Mouse (Mus musculus) hindbrain, embryonic 10.5 days (tissue): ENCODE measurements around the gene Ncoa4. TPM values are rescaled to one million over a fixed set of nuclear protein-coding genes. Genes with fewer than 3 reads are reported as not detected.

Experiments
- DNase-seq: peaks from one replicate; pipeline ENCODE4 v3.0.0-alpha.2; 2017; ENCODE audit warnings: low spot score
- H3K27ac ChIP-seq: fragments of 300-500 bp; sonication (generic); 2 replicates; pipeline ENCODE4 v1.5.1; 2016; ENCODE audit warnings: mild to moderate bottlenecking, moderate library complexity
- H3K27me3 ChIP-seq: fragments of 300-500 bp; sonication (generic); 2 replicates; pipeline ENCODE4 v1.6.1; 2016; ENCODE audit warnings: mild to moderate bottlenecking; ENCODE audit not compliant: poor library complexity, insufficient read depth, severe bottlenecking
- H3K36me3 ChIP-seq: fragments of 300-500 bp; sonication (generic); 2 replicates; pipeline ENCODE4 v1.6.1; 2016; ENCODE audit warnings: mild to moderate bottlenecking, moderate library complexity
- H3K4me1 ChIP-seq: fragments of 300-500 bp; sonication (generic); replicated peaks from 2 replicates; pipeline ENCODE4 v1.6.1; 2016; ENCODE audit warnings: mild to moderate bottlenecking
- H3K4me3 ChIP-seq: fragments of 300-500 bp; sonication (generic); 2 replicates; pipeline ENCODE4 v1.5.1; 2016; ENCODE audit warnings: mild to moderate bottlenecking, moderate library complexity
- H3K9me3 ChIP-seq: fragments of 300-500 bp; sonication (generic); 2 replicates; pipeline ENCODE4 v1.6.1; 2016; ENCODE audit warnings: mild to moderate bottlenecking, moderate library complexity
- WGBS: fragments of 180-500 bp; shearing (Covaris S2); methylation state at CpG from one replicate; pipeline ENCODE4 v1.1.7; 2016; 5-methylcytosine and 5-hydroxymethylcytosine counted together
- polyA plus RNA-seq: library from polyadenylated mRNA; unstranded; fragments of >200 nt; fragmentation: Nextera tagmentation; extraction: Ambion mirVana; gene quantifications from 2 replicates; pipeline ENCODE4 v1.2.1, GENCODE M21; 2016

The Ncoa4 gene
- polyA plus RNA-seq, 1 experiment from 2014 or later = 66.0 TPM

GRCm38 (mm10) chr14:32145401-32145800, 14.3 kb upstream of the Ncoa4 start:
- Histone ChIP-seq H3K9me3 (peaks cover 15% of the 10 kb centered on the region; the same call in 1 of the 2 replicates), H3K27me3 (no peaks in the 10 kb centered on the region), H3K36me3 (no peaks in the 10 kb centered on the region), H3K4me1 (no peaks in the 10 kb centered on the region), H3K4me3 (no peak overlapping the region), H3K27ac (no peak overlapping the region)
- WGBS = 72% methylated on average over 4 of the region's 4 CpGs
- no peak for DNase-seq

DNA sequence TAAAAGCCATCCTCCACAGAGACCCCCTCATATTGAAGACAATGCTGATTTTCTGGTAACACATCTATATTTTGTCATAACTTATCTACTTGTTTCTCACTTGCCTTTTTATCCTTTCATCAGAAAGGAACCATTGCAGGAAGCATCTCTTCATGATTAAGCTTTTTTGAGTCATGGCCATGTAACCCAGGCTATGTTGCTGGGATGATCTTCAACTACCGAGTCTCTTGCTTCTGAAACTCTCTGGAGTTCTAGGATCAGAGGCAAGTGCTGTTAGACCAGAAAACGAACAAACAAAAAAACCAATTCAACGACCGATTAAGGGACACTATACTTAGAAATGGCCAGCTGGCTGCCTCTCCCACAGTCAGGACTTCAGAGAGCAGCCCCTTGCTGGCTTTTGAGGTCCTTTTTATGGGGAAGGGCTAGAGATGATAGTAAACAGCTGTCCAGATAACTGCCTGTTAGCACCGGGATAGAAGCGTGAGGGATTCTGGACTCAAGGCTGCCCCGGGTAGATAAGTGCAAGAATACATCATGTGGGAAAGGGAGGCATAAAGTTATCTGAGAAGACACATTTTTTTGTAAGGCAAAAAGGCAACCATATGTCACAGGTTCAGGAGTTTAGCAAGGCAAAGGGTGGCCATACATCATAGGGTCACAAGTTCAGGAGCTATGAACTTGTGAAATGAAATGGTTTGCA, 13.7 kb upstream of the Ncoa4 start:
- no peak for DNase-seq
- 91% methylated on average over 7 of the region's 7 CpGs for whole genome bisulfite sequencing

GRCm38 (mm10) chr14:32146578-32146977, 13.1 kb upstream of the Ncoa4 start:
- H3K4me3 ChIP-seq = no peak overlapping the region
- WGBS = 72% methylated on average over 2 of the region's 2 CpGs
- no peak for DNase-seq

More for the DNA sequence above, 13.7 kb upstream of the Ncoa4 start:
- Histone ChIP-seq H3K27me3 (no peaks in the 10 kb centered on the region), H3K4me3 (no peak overlapping the region), H3K4me1 (no peaks in the 10 kb centered on the region), H3K36me3 (no peaks in the 10 kb centered on the region), H3K27ac (no peak overlapping the region), H3K9me3 (peaks cover 15% of the 10 kb centered on the region; the same call in 1 of the 2 replicates)

GRCm38 (mm10) chr14:32150872-32151271, 8.8 kb upstream of the Ncoa4 start:
- Histone ChIP-seq H3K27me3 (no peaks in the 10 kb centered on the region), H3K4me3 (no peak overlapping the region), H3K27ac (no peak overlapping the region), H3K4me1 (no peaks in the 10 kb centered on the region), H3K9me3 (peaks cover 15% of the 10 kb centered on the region; the same call in 1 of the 2 replicates), H3K36me3 (no peaks in the 10 kb centered on the region)
- 90% methylated on average over 2 of the region's 2 CpGs for WGBS
- no peak for DNase-seq

More at GRCm38 (mm10) chr14:32146578-32146977, 13.1 kb upstream of the Ncoa4 start:
- no peak overlapping the region for H3K27ac ChIP-seq
- H3K36me3 ChIP-seq = no peaks in the 10 kb centered on the region
- peaks cover 15% of the 10 kb centered on the region; the same call in 1 of the 2 replicates for H3K9me3 ChIP-seq
- no peaks in the 10 kb centered on the region for H3K4me1 ChIP-seq
- no peaks in the 10 kb centered on the region for H3K27me3 ChIP-seq

- H3K36me3 ChIP-seq = no peaks in the 10 kb centered on the region
- WGBS = 89% methylated on average over 18 of the region's 18 CpGs
- peaks cover 9% of the 10 kb centered on the region; the same call in 1 of the 2 replicates for H3K9me3 ChIP-seq
- H3K4me3 ChIP-seq = no peak overlapping the region
- no peaks in the 10 kb centered on the region for H3K27me3 ChIP-seq
- H3K27ac ChIP-seq = no peak overlapping the region
- no peaks in the 10 kb centered on the region for H3K4me1 ChIP-seq
- no peak for DNase-seq
These were observed 7.3 kb upstream of the Ncoa4 start for GRCm38 (mm10) chr14:32152243-32152965.

DNA sequence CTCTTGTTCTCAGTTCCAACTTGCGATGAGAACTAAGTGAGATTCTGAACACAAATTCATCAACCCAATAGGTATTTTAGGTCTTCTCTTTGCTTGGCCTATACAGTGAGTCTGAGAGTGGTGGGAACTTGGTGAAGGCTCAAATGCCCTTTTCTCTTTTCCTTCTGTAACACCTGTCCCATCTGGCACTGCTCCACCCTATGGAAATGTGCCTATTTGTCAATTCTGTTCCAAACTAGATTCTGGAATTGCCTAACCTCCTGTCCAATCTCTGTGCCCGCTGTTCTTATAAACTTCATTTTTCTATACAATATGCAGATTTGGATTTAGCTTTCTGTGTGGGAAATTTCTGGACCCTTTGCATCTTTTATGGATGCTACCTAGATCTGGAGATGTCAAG, 6.5 kb upstream of the Ncoa4 start:
- Histone ChIP-seq H3K27me3 (no peaks in the 10 kb centered on the region), H3K27ac (no peak overlapping the region), H3K9me3 (peaks cover 3% of the 10 kb centered on the region; the same call in 1 of the 2 replicates), H3K4me3 (no peak overlapping the region), H3K4me1 (no peaks in the 10 kb centered on the region), H3K36me3 (no peaks in the 10 kb centered on the region)
- WGBS = 96% methylated on average over 2 of the region's 2 CpGs
- DNase-seq = no peak

- Histone ChIP-seq H3K9me3 (no peaks in the 10 kb centered on the region), H3K27me3 (no peaks in the 10 kb centered on the region), H3K36me3 (no peaks in the 10 kb centered on the region), H3K27ac (no peak overlapping the region), H3K4me1 (peaks cover 6% of the 10 kb centered on the region), H3K4me3 (no peak overlapping the region)
- 92% methylated on average over 6 of the region's 6 CpGs for WGBS
- no peak for DNase-seq
These were observed 4.9 kb upstream of the Ncoa4 start for GRCm38 (mm10) chr14:32154758-32155157.

DNA sequence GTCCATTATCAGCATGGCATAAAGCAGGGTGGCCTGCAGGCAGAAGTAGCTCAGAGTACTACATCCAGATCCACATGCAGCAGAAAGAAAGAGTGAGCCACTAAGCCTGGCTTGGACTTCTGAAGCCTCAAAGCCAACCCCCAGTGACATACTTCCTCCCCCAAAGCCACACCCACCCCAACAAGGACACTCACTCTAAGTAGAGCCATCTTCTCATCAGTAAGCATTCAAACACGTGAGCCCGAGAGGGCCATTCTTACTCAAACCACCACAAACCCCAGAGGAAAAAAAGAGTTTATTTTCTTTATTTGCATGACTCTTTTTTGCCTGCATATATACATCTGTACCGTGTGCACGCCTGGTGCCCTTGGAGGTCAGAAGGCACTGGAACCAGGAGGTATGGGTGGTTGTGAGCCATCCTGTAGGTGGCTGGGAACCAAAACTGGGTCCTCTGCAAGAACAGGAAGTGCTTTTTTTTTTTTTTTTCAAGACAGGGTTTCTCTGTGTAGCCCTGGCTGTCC, 455 bp upstream of the Ncoa4 start:
- peak overlapping the region; percentile 92 for H3K4me3 ChIP-seq
- H3K36me3 ChIP-seq = no peaks in the 10 kb centered on the region
- H3K9me3 ChIP-seq = no peaks in the 10 kb centered on the region
- peak overlapping the region; percentile 95 for H3K27ac ChIP-seq
- no peak for DNase-seq
- peaks cover 20% of the 10 kb centered on the region for H3K4me1 ChIP-seq
- 34% methylated on average over 4 of the region's 4 CpGs for WGBS
- no peaks in the 10 kb centered on the region for H3K27me3 ChIP-seq

- Histone ChIP-seq H3K27me3 (no peaks in the 10 kb centered on the region), H3K27ac (peak overlapping the region; percentile 95), H3K4me1 (peaks cover 28% of the 10 kb centered on the region), H3K4me3 (peak overlapping the region; percentile 92), H3K9me3 (no peaks in the 10 kb centered on the region), H3K36me3 (no peaks in the 10 kb centered on the region)
- 47% methylated on average over 7 of the region's 7 CpGs for WGBS
- DNase-seq = no peak
These were observed 898 bp downstream of the Ncoa4 start for GRCm38 (mm10) chr14:32160563-32160962.

DNA sequence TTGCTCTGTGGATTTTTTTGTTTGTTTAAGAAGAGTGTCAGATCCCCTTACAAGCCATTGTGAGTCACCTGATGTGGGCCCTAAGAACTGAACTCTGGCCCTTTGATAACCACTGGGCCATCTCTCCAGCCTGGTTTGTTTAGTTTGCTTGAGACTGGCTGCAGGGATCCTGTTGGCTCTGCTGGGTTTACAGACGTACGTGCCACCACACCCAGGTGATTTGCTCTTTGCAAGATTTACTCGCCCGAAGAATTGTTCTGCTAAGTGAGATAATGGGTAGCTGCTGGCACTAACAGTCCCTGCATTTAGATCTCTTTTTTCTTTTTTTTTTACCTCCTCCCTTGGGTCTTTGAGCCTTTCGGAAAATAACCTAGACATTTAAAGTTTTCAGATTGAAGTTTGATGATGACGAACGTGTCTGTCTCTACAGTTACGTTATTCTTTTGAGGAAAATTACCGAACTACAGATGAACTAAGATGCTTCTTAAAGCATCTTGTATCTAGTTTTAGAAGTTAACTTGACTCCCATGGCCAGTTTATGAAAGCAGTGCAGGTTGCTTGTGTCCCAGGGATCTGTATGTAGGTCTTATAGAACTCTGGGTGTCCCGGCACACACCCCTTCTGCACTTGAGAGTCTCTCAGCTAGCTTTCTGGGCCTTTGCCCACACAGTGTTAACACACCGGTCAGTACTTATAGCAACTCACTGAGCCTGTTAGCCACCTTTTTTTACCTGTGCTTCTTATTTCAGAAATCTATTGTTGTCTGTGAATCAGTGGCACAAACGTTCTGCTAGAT, 1.6 kb downstream of the Ncoa4 start:
- Histone ChIP-seq H3K4me3 (peak overlapping the region; percentile 92), H3K27me3 (no peaks in the 10 kb centered on the region), H3K4me1 (peaks cover 33% of the 10 kb centered on the region), H3K27ac (0 out of 2 replicates have a peak overlapping the region, but pooled peaks have one; percentile 95), H3K36me3 (no peaks in the 10 kb centered on the region), H3K9me3 (no peaks in the 10 kb centered on the region)
- 93% methylated on average over 12 of the region's 12 CpGs for WGBS
- no peak for DNase-seq

DNA sequence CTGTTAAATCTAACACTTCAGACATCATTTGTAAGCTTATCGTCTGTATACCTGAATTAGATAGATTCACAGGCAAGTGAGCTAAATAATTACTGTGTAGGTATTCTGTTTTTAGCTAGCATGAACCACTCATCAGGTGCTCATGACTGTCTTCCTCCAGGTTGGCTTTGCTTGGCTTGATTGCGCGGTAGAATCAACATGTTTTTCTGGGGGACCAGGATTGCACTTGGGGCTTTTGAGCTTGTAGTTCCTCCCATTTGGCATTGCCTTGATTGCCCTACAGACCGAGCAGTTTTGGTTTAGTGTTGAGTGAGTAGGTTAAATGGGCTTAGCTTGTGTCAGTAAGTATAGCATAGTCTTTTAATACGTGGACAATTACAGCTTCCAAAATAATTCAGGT, 2.6 kb downstream of the Ncoa4 start:
- H3K4me1 ChIP-seq = peaks cover 33% of the 10 kb centered on the region
- no peak overlapping the region for H3K4me3 ChIP-seq
- H3K27me3 ChIP-seq = no peaks in the 10 kb centered on the region
- 94% methylated on average over 5 of the region's 5 CpGs for WGBS
- DNase-seq = no peak
- no peaks in the 10 kb centered on the region for H3K36me3 ChIP-seq
- no peaks in the 10 kb centered on the region for H3K9me3 ChIP-seq
- no peak overlapping the region for H3K27ac ChIP-seq

DNA sequence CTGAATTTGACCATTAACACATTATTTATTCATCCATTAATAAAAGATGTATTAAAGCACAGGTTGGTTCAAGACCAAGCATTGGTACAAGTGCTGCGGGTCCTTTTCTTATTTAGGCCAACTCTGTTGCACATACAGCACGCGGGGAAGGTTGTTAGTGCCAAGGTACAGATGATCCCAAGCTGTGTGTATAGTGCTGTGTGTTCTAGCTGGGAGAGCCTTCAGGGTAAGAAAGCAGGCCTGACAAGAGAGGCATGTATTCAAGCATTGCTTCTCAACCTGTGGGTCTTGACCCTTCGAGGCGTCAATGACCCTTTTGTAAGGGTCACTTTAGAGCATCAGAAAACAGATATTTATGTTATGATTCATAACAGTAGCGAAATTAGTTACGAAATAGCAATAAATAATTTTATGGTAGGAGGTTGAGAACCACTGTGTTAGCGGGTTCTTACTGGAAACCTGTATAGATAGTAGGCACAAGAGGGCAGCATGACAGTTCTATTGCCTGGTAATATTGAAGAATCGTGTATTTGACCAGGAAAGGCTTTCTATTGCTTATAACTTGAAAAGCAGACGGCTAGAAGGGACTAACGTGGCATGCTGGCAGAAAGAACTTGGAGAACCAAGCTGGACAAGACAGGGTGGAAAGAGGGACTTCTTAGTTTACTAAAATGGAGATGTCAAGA, 3.7 kb downstream of the Ncoa4 start:
- H3K9me3 ChIP-seq = no peaks in the 10 kb centered on the region
- no peak overlapping the region for H3K27ac ChIP-seq
- DNase-seq = no peak
- H3K4me3 ChIP-seq = no peak overlapping the region
- no peaks in the 10 kb centered on the region for H3K36me3 ChIP-seq
- H3K4me1 ChIP-seq = peaks cover 33% of the 10 kb centered on the region
- WGBS = 92% methylated on average over 11 of the region's 11 CpGs
- no peaks in the 10 kb centered on the region for H3K27me3 ChIP-seq
